Mouse (Mus musculus): ENCODE measurements around the gene Mboat7. TPM values are rescaled to one million over a fixed set of nuclear protein-coding genes. Genes with fewer than 3 reads are reported as not detected.
"Not testable (repeated sequence)": the region's sequence is repeated elsewhere in the genome, so short reads cannot be mapped to it uniquely, and the experiment has no call there.

Gene Mboat7
- 39.5 and 40.8 TPM in 2 replicates for polyA plus RNA-seq (2016; fragmentation: Nextera tagmentation; extraction: Ambion mirVana)

- H3K4me2 ChIP-seq: peak within 1 kb of the TSS; percentile 74
- H3K9ac ChIP-seq: peak within 1 kb of the TSS; percentile 86
- H3K27me3 ChIP-seq: no peaks in the 10 kb centered on the region
- peak within 1 kb of the TSS; percentile 95 for H3K27ac ChIP-seq
- under 1% methylated on average over 55 of the region's 55 CpGs for WGBS
- H3K4me3 ChIP-seq (replicated peaks): peak within 1 kb of the TSS; percentile 59
- H3K36me3 ChIP-seq (replicated peaks): peaks cover 19% of the 10 kb centered on the region
- peaks cover 26% of the 10 kb centered on the region for H3K4me1 ChIP-seq
- H3K9me3 ChIP-seq: no peaks in the 10 kb centered on the region
- ATAC-seq (ENCODE audit: low FRiP score): peak; percentile 87
Observed at GRCm38 (mm10) chr7:3692987-3693808, at the start of gene Mboat7. Gene Mboat7 (minus strand): TSS chr7:3693523.

GRCm38 (mm10) chr7:3732675-3733074 lies 39.4 kb upstream of the Mboat7 start:
- H3K27ac ChIP-seq; H3K4me3 ChIP-seq (replicated peaks); H3K9ac ChIP-seq; H3K4me2 ChIP-seq; H3K4me1 ChIP-seq; H3K36me3 ChIP-seq (replicated peaks); H3K27me3 ChIP-seq; ATAC-seq (ENCODE audit: low FRiP score); H3K9me3 ChIP-seq: not testable (repeated sequence)
- WGBS: no CpG with 5 or more reads among the region's 1 CpGs

- H3K4me2 ChIP-seq; H3K4me3 ChIP-seq (replicated peaks); H3K4me1 ChIP-seq; H3K27me3 ChIP-seq; H3K9me3 ChIP-seq; ATAC-seq (ENCODE audit: low FRiP score); H3K36me3 ChIP-seq (replicated peaks); H3K9ac ChIP-seq; H3K27ac ChIP-seq: not testable (repeated sequence)
Observed at GRCm38 (mm10) chr7:3725459-3725858, 32.1 kb upstream of the Mboat7 start.

- not testable (repeated sequence) for H3K9me3 ChIP-seq; H3K4me2 ChIP-seq; H3K9ac ChIP-seq; H3K27ac ChIP-seq; H3K27me3 ChIP-seq; H3K36me3 ChIP-seq (replicated peaks); H3K4me1 ChIP-seq; ATAC-seq (ENCODE audit: low FRiP score); H3K4me3 ChIP-seq (replicated peaks)
- WGBS: 40% methylated on average over 1 of the region's 3 CpGs
Observed at GRCm38 (mm10) chr7:3720268-3720667, 26.9 kb upstream of the Mboat7 start, which contains the start of gene Pirb. Gene Pirb (minus strand): TSS chr7:3720391.

GRCm38 (mm10) chr7:3715249-3715648 lies 21.9 kb upstream of the Mboat7 start:
- no peak overlapping the region for H3K4me2 ChIP-seq
- no peaks in the 10 kb centered on the region for H3K4me1 ChIP-seq
- H3K36me3 ChIP-seq (replicated peaks): no peaks in the 10 kb centered on the region
- no peak overlapping the region for H3K9ac ChIP-seq
- no peak overlapping the region for H3K27ac ChIP-seq
- ATAC-seq (ENCODE audit: low FRiP score): no peak
- H3K27me3 ChIP-seq: no peaks in the 10 kb centered on the region
- H3K9me3 ChIP-seq: no peaks in the 10 kb centered on the region
- no peak overlapping the region for H3K4me3 ChIP-seq (replicated peaks)
- WGBS: 65% methylated on average over 1 of the region's 1 CpGs

- Histone ChIP-seq H3K4me3 (replicated peaks) (no peak overlapping the region), H3K36me3 (replicated peaks) (peaks cover 10% of the 10 kb centered on the region), H3K9ac (no peak overlapping the region), H3K4me1 (no peaks in the 10 kb centered on the region), H3K27me3 (no peaks in the 10 kb centered on the region), H3K27ac (no peak overlapping the region), H3K4me2 (no peak overlapping the region), H3K9me3 (no peaks in the 10 kb centered on the region)
- WGBS: 52% methylated on average over 5 of the region's 5 CpGs
- no peak for ATAC-seq (ENCODE audit: low FRiP score)
Observed at GRCm38 (mm10) chr7:3712264-3712942, 19.1 kb upstream of the Mboat7 start.

GRCm38 (mm10) chr7:3709000-3709399 lies 15.7 kb upstream of the Mboat7 start:
- peaks cover 20% of the 10 kb centered on the region for H3K4me1 ChIP-seq
- H3K27ac ChIP-seq: no peak overlapping the region
- no peak overlapping the region for H3K4me3 ChIP-seq (replicated peaks)
- 63% methylated on average over 1 of the region's 1 CpGs for WGBS
- no peak overlapping the region for H3K9ac ChIP-seq
- no peaks in the 10 kb centered on the region for H3K27me3 ChIP-seq
- peaks cover 28% of the 10 kb centered on the region for H3K36me3 ChIP-seq (replicated peaks)
- ATAC-seq (ENCODE audit: low FRiP score): no peak
- H3K4me2 ChIP-seq: no peak overlapping the region
- no peaks in the 10 kb centered on the region for H3K9me3 ChIP-seq

GRCm38 (mm10) chr7:3708447-3708980 lies 15.2 kb upstream of the Mboat7 start:
- not testable (repeated sequence) for H3K4me3 ChIP-seq (replicated peaks); H3K9ac ChIP-seq; H3K27ac ChIP-seq; H3K4me2 ChIP-seq; H3K9me3 ChIP-seq; H3K27me3 ChIP-seq; ATAC-seq (ENCODE audit: low FRiP score)
- peaks cover 21% of the 10 kb centered on the region for H3K4me1 ChIP-seq
- H3K36me3 ChIP-seq (replicated peaks): peaks cover 28% of the 10 kb centered on the region
- 35% methylated on average over 5 of the region's 5 CpGs for WGBS

- Histone ChIP-seq H3K36me3 (replicated peaks) (peaks cover 28% of the 10 kb centered on the region), H3K27me3 (no peaks in the 10 kb centered on the region), H3K4me2 (no peak overlapping the region), H3K9me3 (no peaks in the 10 kb centered on the region), H3K9ac (no peak overlapping the region), H3K27ac (no peak overlapping the region), H3K4me1 (peaks cover 23% of the 10 kb centered on the region), H3K4me3 (replicated peaks) (no peak overlapping the region)
- WGBS: 26% methylated on average over 7 of the region's 7 CpGs
- no peak for ATAC-seq (ENCODE audit: low FRiP score)
Observed at GRCm38 (mm10) chr7:3707568-3708413, 14.5 kb upstream of the Mboat7 start.

- Histone ChIP-seq H3K4me3 (replicated peaks) (no peak overlapping the region), H3K27me3 (no peaks in the 10 kb centered on the region), H3K9me3 (no peaks in the 10 kb centered on the region), H3K4me2 (peak overlapping the region; percentile 93; the same call in 1 of the 2 replicates), H3K36me3 (replicated peaks) (peaks cover 28% of the 10 kb centered on the region), H3K9ac (no peak overlapping the region), H3K27ac (no peak overlapping the region), H3K4me1 (peaks cover 23% of the 10 kb centered on the region)
- ATAC-seq (ENCODE audit: low FRiP score): no peak
- WGBS: 69% methylated on average over 4 of the region's 4 CpGs
Observed at GRCm38 (mm10) chr7:3707027-3707426, 13.7 kb upstream of the Mboat7 start.

- peak overlapping the region; percentile 93 for H3K9ac ChIP-seq
- H3K4me3 ChIP-seq (replicated peaks): peak overlapping the region; percentile 88
- H3K9me3 ChIP-seq: no peaks in the 10 kb centered on the region
- ATAC-seq (ENCODE audit: low FRiP score): no peak
- peaks cover 23% of the 10 kb centered on the region for H3K4me1 ChIP-seq
- peak overlapping the region; percentile 66 for H3K27ac ChIP-seq
- WGBS: 50% methylated on average over 11 of the region's 11 CpGs
- no peaks in the 10 kb centered on the region for H3K27me3 ChIP-seq
- peaks cover 31% of the 10 kb centered on the region for H3K36me3 ChIP-seq (replicated peaks)
- H3K4me2 ChIP-seq: peak overlapping the region; percentile 93
Observed at GRCm38 (mm10) chr7:3706343-3706934, 13.1 kb upstream of the Mboat7 start.

Data from forebrain, embryonic 12.5 days (tissue).